ENCODE assay signal across 17 mouse cellular contexts in the genomic region with DNA sequence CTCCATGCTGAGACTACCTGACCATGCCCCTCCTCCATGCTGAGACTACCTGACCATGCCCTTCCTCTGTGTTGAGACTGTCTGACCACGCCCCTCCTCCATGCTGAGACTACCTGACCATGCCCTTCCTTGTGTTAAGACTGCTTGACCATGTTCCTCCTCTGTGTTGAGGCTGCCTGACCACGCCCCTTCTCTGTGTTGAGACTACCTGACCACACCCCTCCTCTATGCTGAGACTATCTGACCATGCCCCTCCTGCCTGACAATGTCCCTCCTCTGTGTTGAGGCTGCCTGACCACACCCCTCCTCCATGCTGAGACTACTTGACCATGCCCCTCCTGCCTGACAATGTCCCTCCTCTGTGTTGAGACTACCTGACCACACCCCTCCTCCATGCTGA.
DNase-seq lines count a peak whose midpoint lies in the region; ATAC-seq and TF ChIP-seq lines count a peak whose summit lies in the region.
"Had no signal": no experiment of that assay in that cellular context is flagged by ENCODE, and none has a peak within 500 bp of the region (broad histone marks: within the 10 kb centered on the region; RNA-seq: fewer than 3 reads in every experiment).

No protein-coding gene starts in this region.

- no peaks in the 10 kb centered on the region for H3K36me3 ChIP-seq in forebrain, embryonic 12.5 days (replicated peaks)
- no peaks in the 10 kb centered on the region for H3K36me3 ChIP-seq in forebrain, embryonic 10.5 days (replicated peaks)
- no peaks in the 10 kb centered on the region for H3K36me3 ChIP-seq in intestine, embryonic 16.5 days (ENCODE audit: control insufficient read depth, insufficient read depth, low read length)
- no peaks in the 10 kb centered on the region for H3K36me3 ChIP-seq in intestine, embryonic 15.5 days
- no peaks in the 10 kb centered on the region for H3K36me3 ChIP-seq in testis, adult 2 months (ENCODE audit: control insufficient read depth, insufficient read depth, low read length)
- H3K36me3 ChIP-seq: heart, embryonic 15.5 days; liver, embryonic 13.5 days; midbrain, embryonic 10.5 days had no signal

- H3K27ac ChIP-seq in forebrain, embryonic 12.5 days = no peak overlapping the region
- no peak overlapping the region for H3K27ac ChIP-seq in forebrain, embryonic 10.5 days
- H3K27ac ChIP-seq in intestine, embryonic 16.5 days (ENCODE audit: low read length) = no peak overlapping the region
- no peak overlapping the region for H3K27ac ChIP-seq in intestine, embryonic 15.5 days
- no peak overlapping the region for H3K27ac ChIP-seq in testis, adult 2 months (ENCODE audit: control insufficient read depth, insufficient read depth, low read depth, low read length)
- H3K27ac ChIP-seq: heart, embryonic 15.5 days; liver, embryonic 13.5 days; midbrain, embryonic 10.5 days had no signal

- no peak for DNase-seq in forebrain, embryonic 10.5 days (ENCODE audit: extremely low spot score, low spot score)
- DNase-seq in testis, postnatal 14 days (ENCODE audit: low spot score) = no peak
- no peak for DNase-seq in frontal cortex, postnatal 10 days (ENCODE audit: low spot score in 2 of 2)
- DNase-seq in gastrocnemius, postnatal 25 days = no peak
- DNase-seq: adrenal gland, adult 2 months; cerebellum, adult 2 months; kidney, postnatal 10 days; liver, embryonic 13.5 days; lung, postnatal 10 days; right cerebral cortex, postnatal 14 days; thymus, adult 2 months had no signal

- no peak overlapping the region for H3K9ac ChIP-seq in forebrain, embryonic 12.5 days
- H3K9ac ChIP-seq in intestine, embryonic 16.5 days (ENCODE audit: low read depth, low read length) = no peak overlapping the region
- H3K9ac ChIP-seq in intestine, embryonic 15.5 days = no peak overlapping the region
- H3K9ac ChIP-seq: heart, embryonic 15.5 days; liver, embryonic 13.5 days had no signal

- WGBS in forebrain, embryonic 12.5 days = 80% methylated on average over 2 of the region's 2 CpGs
- 75% methylated on average over 2 of the region's 2 CpGs for WGBS in forebrain, embryonic 10.5 days
- WGBS in intestine, embryonic 16.5 days = 90% methylated on average over 2 of the region's 2 CpGs
- WGBS in intestine, embryonic 15.5 days = 91% methylated on average over 2 of the region's 2 CpGs

- no peak for TF ChIP-seq CTCF in testis, adult 2 months (IDR thresholded peaks at IDR 0.05; ENCODE audit: control insufficient read depth, insufficient read depth, insufficient replicate concordance, low read depth, low read length)

- ATAC-seq in forebrain, embryonic 12.5 days (ENCODE audit: low FRiP score) = peak; percentile 23; the same call in 1 of the 2 replicates
- ATAC-seq in intestine, embryonic 16.5 days = peak; percentile 23; the same call in 1 of the 2 replicates
- no peak for ATAC-seq in intestine, embryonic 15.5 days

- H3K4me3 ChIP-seq in forebrain, embryonic 12.5 days (replicated peaks) = no peak overlapping the region
- H3K4me3 ChIP-seq in forebrain, embryonic 10.5 days = no peak overlapping the region
- no peak overlapping the region for H3K4me3 ChIP-seq in intestine, embryonic 16.5 days (ENCODE audit: low read length)
- no peak overlapping the region for H3K4me3 ChIP-seq in intestine, embryonic 15.5 days (replicated peaks)
- no peak overlapping the region for H3K4me3 ChIP-seq in testis, adult 2 months (ENCODE audit: control insufficient read depth, low read depth, low read length)
- H3K4me3 ChIP-seq: heart, embryonic 15.5 days; liver, embryonic 13.5 days; midbrain, embryonic 10.5 days had no signal

- no peaks in the 10 kb centered on the region for H3K4me1 ChIP-seq in forebrain, embryonic 12.5 days
- H3K4me1 ChIP-seq in forebrain, embryonic 10.5 days = no peaks in the 10 kb centered on the region
- H3K4me1 ChIP-seq in intestine, embryonic 16.5 days (ENCODE audit: control insufficient read depth, insufficient read depth, low read length) = no peaks in the 10 kb centered on the region
- no peaks in the 10 kb centered on the region for H3K4me1 ChIP-seq in intestine, embryonic 15.5 days (replicated peaks)
- no peaks in the 10 kb centered on the region for H3K4me1 ChIP-seq in testis, adult 2 months (ENCODE audit: control insufficient read depth, insufficient read depth, low read length)
- H3K4me1 ChIP-seq: heart, embryonic 15.5 days; liver, embryonic 13.5 days; midbrain, embryonic 10.5 days had no signal

- no peaks in the 10 kb centered on the region for H3K27me3 ChIP-seq in forebrain, embryonic 12.5 days
- no peaks in the 10 kb centered on the region for H3K27me3 ChIP-seq in forebrain, embryonic 10.5 days (ENCODE audit: poor library complexity, severe bottlenecking)
- H3K27me3 ChIP-seq in intestine, embryonic 16.5 days (replicated peaks; ENCODE audit: control insufficient read depth, insufficient read depth, low read length) = no peaks in the 10 kb centered on the region
- H3K27me3 ChIP-seq in intestine, embryonic 15.5 days (replicated peaks) = no peaks in the 10 kb centered on the region
- H3K27me3 ChIP-seq in testis, adult 2 months (ENCODE audit: control insufficient read depth, insufficient read depth, low read length) = no peaks in the 10 kb centered on the region
- H3K27me3 ChIP-seq: heart, embryonic 15.5 days; liver, embryonic 13.5 days had no signal

- no peaks in the 10 kb centered on the region for H3K9me3 ChIP-seq in forebrain, embryonic 12.5 days
- H3K9me3 ChIP-seq in forebrain, embryonic 10.5 days = no peaks in the 10 kb centered on the region; the same call in 1 of the 2 replicates
- H3K9me3 ChIP-seq in intestine, embryonic 16.5 days (ENCODE audit: control insufficient read depth, low read length) = no peaks in the 10 kb centered on the region
- H3K9me3 ChIP-seq in intestine, embryonic 15.5 days = no peaks in the 10 kb centered on the region
- H3K9me3 ChIP-seq: heart, embryonic 15.5 days; liver, embryonic 13.5 days; midbrain, embryonic 10.5 days had no signal

- TF ChIP-seq POLR2A in testis, adult 2 months (IDR thresholded peaks at IDR 0.05; ENCODE audit: control insufficient read depth, low read depth, low read length) = 0 out of 2 replicates have a peak, but pooled peaks have one; percentile 16

- H3K4me2 ChIP-seq in forebrain, embryonic 12.5 days = no peak overlapping the region
- no peak overlapping the region for H3K4me2 ChIP-seq in intestine, embryonic 16.5 days (ENCODE audit: low read depth, low read length)
- H3K4me2 ChIP-seq in intestine, embryonic 15.5 days (replicated peaks) = no peak overlapping the region
- H3K4me2 ChIP-seq: heart, embryonic 15.5 days; liver, embryonic 13.5 days had no signal
